ENCODE assay signal across 18 mouse cellular contexts in genomic region chr7:24380370-24380769, GRCm38 (mm10). TPM values are rescaled to one million over a fixed set of nuclear protein-coding genes. Genes with fewer than 3 reads are reported as not detected.
A peak's percentile ranks its signal among the peaks of the same experiment; 100 is the strongest.
DNase-seq lines count a peak whose midpoint lies in the region; ATAC-seq and TF ChIP-seq lines count a peak whose summit lies in the region.
"Had no signal": no experiment of that assay in that cellular context is flagged by ENCODE, and none has a peak within 500 bp of the region (broad histone marks: within the 10 kb centered on the region; RNA-seq: fewer than 3 reads in every experiment).

No protein-coding gene starts in this region.

- 67% methylated on average over 2 of the region's 2 CpGs for whole genome bisulfite sequencing in forebrain, embryonic 10.5 days
- 73% methylated on average over 2 of the region's 2 CpGs for whole genome bisulfite sequencing in forebrain, embryonic 12.5 days
- WGBS in thymus, adult 2 months: 29% methylated on average over 2 of the region's 2 CpGs
- 36% methylated on average over 2 of the region's 2 CpGs for WGBS in limb, embryonic 14.5 days

- peaks cover 30% of the 10 kb centered on the region for H3K4me1 ChIP-seq in forebrain, embryonic 10.5 days
- H3K4me1 ChIP-seq in forebrain, embryonic 12.5 days: peaks cover 8% of the 10 kb centered on the region
- peaks cover 74% of the 10 kb centered on the region for H3K4me1 ChIP-seq in thymus, adult 2 months (replicated peaks; ENCODE audit: control insufficient read depth, insufficient read depth, low read length)
- peaks cover 23% of the 10 kb centered on the region for H3K4me1 ChIP-seq in limb, embryonic 14.5 days (ENCODE audit: control insufficient read depth, insufficient read depth, low read length)

- H3K27me3 ChIP-seq in forebrain, embryonic 10.5 days (ENCODE audit: poor library complexity, severe bottlenecking): peaks cover 33% of the 10 kb centered on the region
- peaks cover 19% of the 10 kb centered on the region for H3K27me3 ChIP-seq in forebrain, embryonic 12.5 days
- H3K27me3 ChIP-seq in thymus, adult 2 months (ENCODE audit: control insufficient read depth, insufficient read depth, low read length): no peaks in the 10 kb centered on the region
- H3K27me3 ChIP-seq in limb, embryonic 14.5 days (ENCODE audit: control insufficient read depth, insufficient read depth, low read length): no peaks in the 10 kb centered on the region

- TF ChIP-seq POLR2A in thymus, adult 2 months (IDR thresholded peaks at IDR 0.05; ENCODE audit: control insufficient read depth, extremely low read depth, insufficient read depth, low read length, poor library complexity): no peak
- TF ChIP-seq POLR2A in limb, embryonic 14.5 days (IDR thresholded peaks at IDR 0.05; ENCODE audit: borderline replicate concordance, extremely low read depth, insufficient read depth, insufficient read length): no peak

- TF ChIP-seq CTCF in thymus, adult 2 months (IDR thresholded peaks at IDR 0.05; ENCODE audit: borderline replicate concordance, control insufficient read depth, extremely low read depth, insufficient read depth, low read length, poor library complexity): no peak

- no peaks in the 10 kb centered on the region for H3K9me3 ChIP-seq in forebrain, embryonic 10.5 days
- no peaks in the 10 kb centered on the region for H3K9me3 ChIP-seq in forebrain, embryonic 12.5 days
- no peaks in the 10 kb centered on the region for H3K9me3 ChIP-seq in limb, embryonic 14.5 days (ENCODE audit: control insufficient read depth, low read length)
- H3K9me3 ChIP-seq: intestine, embryonic 15.5 days; midbrain, embryonic 12.5 days; neural tube, embryonic 12.5 days had no signal

- H3K4me2 ChIP-seq in forebrain, embryonic 12.5 days: no peak overlapping the region
- H3K4me2 ChIP-seq in limb, embryonic 14.5 days (replicated peaks; ENCODE audit: low read depth, low read length, severe bottlenecking): no peak overlapping the region
- H3K4me2 ChIP-seq: intestine, embryonic 15.5 days; midbrain, embryonic 12.5 days; neural tube, embryonic 12.5 days had no signal

- ATAC-seq in forebrain, embryonic 12.5 days (ENCODE audit: low FRiP score): no peak
- ATAC-seq in limb, embryonic 14.5 days (ENCODE audit: low FRiP score, low read depth): no peak
- ATAC-seq: forebrain, embryonic 16.5 days; intestine, embryonic 15.5 days had no signal

- peak overlapping the region; percentile 70 for H3K27ac ChIP-seq in forebrain, embryonic 10.5 days
- no peak overlapping the region for H3K27ac ChIP-seq in forebrain, embryonic 12.5 days
- peak overlapping the region; percentile 98 for H3K27ac ChIP-seq in thymus, adult 2 months (ENCODE audit: control insufficient read depth, insufficient read depth, low read length)
- 0 out of 2 replicates have a peak overlapping the region, but pooled peaks have one; percentile 28 for H3K27ac ChIP-seq in limb, embryonic 14.5 days (replicated peaks; ENCODE audit: low read depth, low read length)
- H3K27ac ChIP-seq: intestine, embryonic 15.5 days; midbrain, embryonic 12.5 days; neural tube, embryonic 12.5 days had no signal

- no peak overlapping the region for H3K4me3 ChIP-seq in forebrain, embryonic 10.5 days
- H3K4me3 ChIP-seq in forebrain, embryonic 12.5 days (replicated peaks): no peak overlapping the region
- H3K4me3 ChIP-seq in thymus, adult 2 months (ENCODE audit: control insufficient read depth, insufficient read depth, low read length): 0 out of 2 replicates have a peak overlapping the region, but pooled peaks have one; percentile 2
- no peak overlapping the region for H3K4me3 ChIP-seq in limb, embryonic 14.5 days (replicated peaks; ENCODE audit: low read length)
- H3K4me3 ChIP-seq: intestine, embryonic 15.5 days; midbrain, embryonic 12.5 days; neural tube, embryonic 12.5 days had no signal

- no peak overlapping the region for H3K9ac ChIP-seq in forebrain, embryonic 12.5 days
- no peak overlapping the region for H3K9ac ChIP-seq in limb, embryonic 14.5 days (ENCODE audit: low read depth, low read length, severe bottlenecking)
- H3K9ac ChIP-seq: intestine, embryonic 15.5 days; midbrain, embryonic 12.5 days; neural tube, embryonic 12.5 days had no signal

- intact Hi-C loops in left cerebral cortex, postnatal 25 days (cut with DNase I): no loop called here

- no peak for DNase-seq in forebrain, embryonic 10.5 days (ENCODE audit: extremely low spot score, low spot score)
- no peak for DNase-seq in thymus, adult 2 months
- DNase-seq in thymus, postnatal 0 days (ENCODE audit: low spot score): no peak
- DNase-seq in limb, embryonic 14.5 days (ENCODE audit: low spot score): no peak
- no peak for DNase-seq in cerebellum, adult 18-20 months
- DNase-seq in heart, adult 11 months: no peak
- DNase-seq in left cerebral cortex, postnatal 25 days (ENCODE audit: low spot score in 2 of 2): no peak
- DNase-seq: cerebellum, adult 9-11 months; gastrocnemius, postnatal 14 days; lung, postnatal 14 days had no signal

- H3K36me3 ChIP-seq in forebrain, embryonic 10.5 days (replicated peaks): no peaks in the 10 kb centered on the region
- no peaks in the 10 kb centered on the region for H3K36me3 ChIP-seq in forebrain, embryonic 12.5 days (replicated peaks)
- peaks cover 71% of the 10 kb centered on the region for H3K36me3 ChIP-seq in thymus, adult 2 months (ENCODE audit: control insufficient read depth, insufficient read depth, low read length)
- no peaks in the 10 kb centered on the region for H3K36me3 ChIP-seq in limb, embryonic 14.5 days (ENCODE audit: control insufficient read depth, insufficient read depth, low read length)
- H3K36me3 ChIP-seq: intestine, embryonic 15.5 days; midbrain, embryonic 12.5 days; neural tube, embryonic 12.5 days had no signal

RNA-seq across cellular contexts. Expression of gene Kcnn4, which starts 10.3 kb away (rescaled TPM):
- 3.8 and 5.1 TPM in 2 replicates for polyA plus RNA-seq in forebrain, embryonic 10.5 days (2016; fragmentation: Nextera tagmentation; extraction: Ambion mirVana)
- 1.1 and 1.4 TPM in 2 replicates for polyA plus RNA-seq in forebrain, embryonic 12.5 days (2016; fragmentation: Nextera tagmentation; extraction: Ambion mirVana)
- 402 and 429 TPM in 2 replicates for polyA plus RNA-seq in thymus, adult 2 months (2012; rRNA removed)
- polyA plus RNA-seq in thymus, postnatal 0 days (2015; fragmentation: Nextera tagmentation; extraction: Ambion mirVana): 105 and 120 TPM in 2 replicates
- 2.4 and 3.3 TPM in 2 replicates for polyA plus RNA-seq in limb, embryonic 14.5 days (2012; rRNA removed)
- polyA plus RNA-seq in limb, embryonic 14.5 days (2014; fragmentation: Nextera tagmentation; extraction: Ambion mirVana): 1.8 and 2.4 TPM in 2 replicates
- total RNA-seq in left cerebral cortex, postnatal 25 days (2021): under 1 TPM in 1 of 2 experiments, not detected in 1; 0.50 TPM

RNA-seq across cellular contexts. Expression of gene Smg9, which starts 19.0 kb away (rescaled TPM):
- polyA plus RNA-seq in forebrain, embryonic 10.5 days (2016; fragmentation: Nextera tagmentation; extraction: Ambion mirVana): 26.5 and 28.5 TPM in 2 replicates
- polyA plus RNA-seq in forebrain, embryonic 12.5 days (2016; fragmentation: Nextera tagmentation; extraction: Ambion mirVana): 25.6 and 29.1 TPM in 2 replicates
- polyA plus RNA-seq in thymus, adult 2 months (2012; rRNA removed): 166 and 168 TPM in 2 replicates
- 30.2 and 33.3 TPM in 2 replicates for polyA plus RNA-seq in thymus, postnatal 0 days (2015; fragmentation: Nextera tagmentation; extraction: Ambion mirVana)
- 44.3 and 53.4 TPM in 2 replicates for polyA plus RNA-seq in limb, embryonic 14.5 days (2012; rRNA removed)
- polyA plus RNA-seq in limb, embryonic 14.5 days (2014; fragmentation: Nextera tagmentation; extraction: Ambion mirVana): 21.0 and 23.2 TPM in 2 replicates
- 10 to 100 TPM; 38.1 to 40.2 TPM for total RNA-seq in left cerebral cortex, postnatal 25 days (2021)

RNA-seq across cellular contexts. Expression of gene Lypd5, which starts 31.4 kb away (rescaled TPM):
- polyA plus RNA-seq in forebrain, embryonic 10.5 days (2016; fragmentation: Nextera tagmentation; extraction: Ambion mirVana): not detected in 2 replicates
- polyA plus RNA-seq in forebrain, embryonic 12.5 days (2016; fragmentation: Nextera tagmentation; extraction: Ambion mirVana): not detected in 2 replicates
- polyA plus RNA-seq in thymus, adult 2 months (2012; rRNA removed): 0.85 and 1.00 TPM in 2 replicates
- polyA plus RNA-seq in thymus, postnatal 0 days (2015; fragmentation: Nextera tagmentation; extraction: Ambion mirVana): 0.05 TPM in 1 of 2 replicates, not detected in the other
- 0.09 and 0.50 TPM in 2 replicates for polyA plus RNA-seq in limb, embryonic 14.5 days (2012; rRNA removed)
- polyA plus RNA-seq in limb, embryonic 14.5 days (2014; fragmentation: Nextera tagmentation; extraction: Ambion mirVana): 0.62 and 3.1 TPM in 2 replicates
- not detected for total RNA-seq in left cerebral cortex, postnatal 25 days (2021)
- total RNA-seq: gastrocnemius, postnatal 14 days; heart, postnatal 25 days; MEL had no signal
- polyA plus RNA-seq: forebrain, embryonic 16.5 days; intestine, embryonic 15.5 days; midbrain, embryonic 12.5 days; neural tube, embryonic 12.5 days had no signal

RNA-seq across cellular contexts. Expression of gene Tescl, which starts 46.6 kb away (rescaled TPM):
- polyA plus RNA-seq in forebrain, embryonic 10.5 days (2016; fragmentation: Nextera tagmentation; extraction: Ambion mirVana): 0.17 TPM in 1 of 2 replicates, not detected in the other
- polyA plus RNA-seq in forebrain, embryonic 12.5 days (2016; fragmentation: Nextera tagmentation; extraction: Ambion mirVana): not detected in 2 replicates
- 0.12 TPM in 1 of 2 replicates, not detected in the other for polyA plus RNA-seq in thymus, adult 2 months (2012; rRNA removed)
- polyA plus RNA-seq in thymus, postnatal 0 days (2015; fragmentation: Nextera tagmentation; extraction: Ambion mirVana): not detected in 2 replicates
- 0.13 and 0.38 TPM in 2 replicates for polyA plus RNA-seq in limb, embryonic 14.5 days (2012; rRNA removed)
- not detected in 2 replicates for polyA plus RNA-seq in limb, embryonic 14.5 days (2014; fragmentation: Nextera tagmentation; extraction: Ambion mirVana)
- total RNA-seq in left cerebral cortex, postnatal 25 days (2021): not detected
- total RNA-seq: gastrocnemius, postnatal 14 days; heart, postnatal 25 days; left cerebral cortex, postnatal 10 days; MEL had no signal
- polyA plus RNA-seq: forebrain, embryonic 16.5 days; midbrain, embryonic 12.5 days; neural tube, embryonic 12.5 days had no signal

Comparison
In these comparisons a context has a peak if more than half of its experiments do, and no peak if none do; other contexts are left out.
1. RNA of gene Kcnn4, which starts 10.3 kb away (polyA plus RNA-seq): 402 to 429 TPM in thymus, adult 2 months and 105 to 120 TPM in thymus, postnatal 0 days; 3.8 to 5.1 TPM in forebrain, embryonic 10.5 days, 1.8 to 3.3 TPM in limb, embryonic 14.5 days and 1.1 to 1.4 TPM in forebrain, embryonic 12.5 days; every median in the first group is over 10 times any median in the second.